Mouse (Mus musculus) kidney, adult 8-10 months (tissue): ENCODE data around the gene Tor1aip2.

Experiments
- DNase-seq, 2 experiments: peaks; one replicate each; pipeline ENCODE4 v3.0.0; 2022

The Tor1aip2 gene

GRCm38 (mm10) chr1:156111728-156112127 lies 76.5 kb downstream of the Tor1aip2 start:
- DNase-seq: no peak

GRCm38 (mm10) chr1:156112142-156112541 lies 76.9 kb downstream of the Tor1aip2 start:
- DNase-seq: no peak

GRCm38 (mm10) chr1:156113884-156114499 lies 78.8 kb downstream of the Tor1aip2 start:
- DNase-seq: no peak

- no peak for DNase-seq
Observed at GRCm38 (mm10) chr1:156116770-156117169, 81.6 kb downstream of the Tor1aip2 start.
